Mouse (Mus musculus): ENCODE data around the gene Psrc1.

DNA sequence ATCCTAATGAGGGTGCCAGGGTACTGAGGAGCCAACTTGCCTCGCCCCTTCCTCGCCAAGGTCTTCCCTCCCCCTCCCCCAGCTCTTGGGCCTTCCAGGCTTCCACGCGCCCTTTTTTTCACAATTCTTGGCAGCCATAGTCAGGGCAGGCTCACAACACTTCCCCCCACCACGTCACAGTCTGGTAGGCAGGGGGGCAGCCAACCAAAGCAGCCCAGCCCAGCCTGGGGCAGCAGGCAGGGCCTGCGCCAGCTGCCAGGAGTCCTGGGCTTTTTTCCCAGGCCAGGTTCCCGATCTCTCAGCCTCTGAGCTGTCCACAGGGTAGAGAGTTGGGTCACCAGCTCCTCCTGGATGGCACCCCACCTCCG, 28.1 kb downstream of the Psrc1 start:
- TF ChIP-seq EP300 (optimal IDR thresholded peaks at IDR 0.05): no peak
- no peak for TF ChIP-seq CTCF (IDR thresholded peaks at IDR 0.05; ENCODE audit: low read depth)

Data from stomach, postnatal 0 days (tissue).